Mouse (Mus musculus): Measurements from ENCODE around the gene Adipor1. TPM values are rescaled to one million over a fixed set of nuclear protein-coding genes. Genes with fewer than 3 reads are reported as not detected.
A peak's percentile ranks its signal among the peaks of the same experiment; 100 is the strongest.

Adipor1 gene
- polyA plus RNA-seq, 1 experiment from 2014 or later = 90.3 TPM

- peak within 1 kb of the TSS; percentile 92 for H3K9ac ChIP-seq
- peak within 1 kb of the TSS; percentile 87 for H3K4me3 ChIP-seq
- peak; percentile 92 for ATAC-seq (ENCODE audit: borderline replicate concordance, extremely low read depth, low FRiP score, low TSS enrichment)
- H3K36me3 ChIP-seq = peaks cover 9% of the 10 kb centered on the region
- peak within 1 kb of the TSS; percentile 57 for H3K27ac ChIP-seq
- H3K4me2 ChIP-seq = peak within 1 kb of the TSS; percentile 89
- under 1% methylated on average over 61 of the region's 61 CpGs for WGBS
- no peaks in the 10 kb centered on the region for H3K9me3 ChIP-seq
- no peaks in the 10 kb centered on the region for H3K27me3 ChIP-seq
- H3K4me1 ChIP-seq = peaks cover 7% of the 10 kb centered on the region
These were observed 40.0 kb downstream of the Adipor1 start, which contains the start of gene Klhl12 for GRCm38 (mm10) chr1:134454904-134455824. Gene Klhl12 (plus strand): TSS chr1:134455531.

- peak overlapping the region; percentile 92 for H3K9ac ChIP-seq
- H3K36me3 ChIP-seq = peaks cover 14% of the 10 kb centered on the region
- no peaks in the 10 kb centered on the region for H3K27me3 ChIP-seq
- ATAC-seq (ENCODE audit: borderline replicate concordance, extremely low read depth, low FRiP score, low TSS enrichment) = no peak
- 16% methylated on average over 5 of the region's 5 CpGs for WGBS
- H3K4me3 ChIP-seq = peak overlapping the region; percentile 87
- no peak overlapping the region for H3K27ac ChIP-seq
- peaks cover 7% of the 10 kb centered on the region for H3K4me1 ChIP-seq
- peak overlapping the region; percentile 89 for H3K4me2 ChIP-seq
- no peaks in the 10 kb centered on the region for H3K9me3 ChIP-seq
These were observed 40.9 kb downstream of the Adipor1 start for GRCm38 (mm10) chr1:134456060-134456459.

- H3K4me2 ChIP-seq = no peak overlapping the region
- no peak overlapping the region for H3K27ac ChIP-seq
- H3K9ac ChIP-seq = no peak overlapping the region
- H3K9me3 ChIP-seq = no peaks in the 10 kb centered on the region
- peaks cover 27% of the 10 kb centered on the region for H3K36me3 ChIP-seq
- H3K4me1 ChIP-seq = peaks cover 7% of the 10 kb centered on the region
- no peaks in the 10 kb centered on the region for H3K27me3 ChIP-seq
- no peak overlapping the region for H3K4me3 ChIP-seq
- WGBS = 93% methylated on average over 7 of the region's 7 CpGs
- no peak for ATAC-seq (ENCODE audit: borderline replicate concordance, extremely low read depth, low FRiP score, low TSS enrichment)
These were observed 43.1 kb downstream of the Adipor1 start for GRCm38 (mm10) chr1:134458139-134458727.

GRCm38 (mm10) chr1:134460294-134461284 lies 45.4 kb downstream of the Adipor1 start:
- WGBS = 84% methylated on average over 1 of the region's 1 CpGs
- peaks cover 42% of the 10 kb centered on the region for H3K36me3 ChIP-seq

More at GRCm38 (mm10) chr1:134460294-134461284, 45.4 kb downstream of the Adipor1 start:
- Histone ChIP-seq H3K4me3 (no peak overlapping the region), H3K27ac (no peak overlapping the region), H3K9me3 (no peaks in the 10 kb centered on the region), H3K27me3 (no peaks in the 10 kb centered on the region), H3K9ac (no peak overlapping the region), H3K4me1 (peaks cover 7% of the 10 kb centered on the region), H3K4me2 (no peak overlapping the region)
- no peak for ATAC-seq (ENCODE audit: borderline replicate concordance, extremely low read depth, low FRiP score, low TSS enrichment)

Other genes with a start within 250 kb of the Adipor1 start
- gene Chil1, start 233.2 kb upstream of the Adipor1 start, polyA plus RNA-seq (2015; fragmentation: Nextera tagmentation; extraction: Ambion mirVana) = 0.60 and 1.1 TPM in 2 replicates
- 0.16 and 0.50 TPM in 2 replicates for gene Mybph, start 221.9 kb upstream of the Adipor1 start, polyA plus RNA-seq (2015; fragmentation: Nextera tagmentation; extraction: Ambion mirVana)
- 2.5 and 4.0 TPM in 2 replicates for gene Adora1, start 179.9 kb upstream of the Adipor1 start, polyA plus RNA-seq (2015; fragmentation: Nextera tagmentation; extraction: Ambion mirVana)
- gene Myog, start 125.4 kb upstream of the Adipor1 start, polyA plus RNA-seq (2015; fragmentation: Nextera tagmentation; extraction: Ambion mirVana) = 0.41 and 2.1 TPM in 2 replicates
- 3.0 and 3.1 TPM in 2 replicates for gene Ppfia4, start 82.5 kb upstream of the Adipor1 start, polyA plus RNA-seq (2015; fragmentation: Nextera tagmentation; extraction: Ambion mirVana)
- 91.2 and 93.4 TPM in 2 replicates for gene Tmem183a, start 53.4 kb upstream of the Adipor1 start, polyA plus RNA-seq (2015; fragmentation: Nextera tagmentation; extraction: Ambion mirVana)
- not detected in 2 replicates for gene 4933406M09Rik, start 29.4 kb upstream of the Adipor1 start, polyA plus RNA-seq (2015; fragmentation: Nextera tagmentation; extraction: Ambion mirVana)
- 39.7 and 42.9 TPM in 2 replicates for gene Cyb5r1, start 9.8 kb upstream of the Adipor1 start, polyA plus RNA-seq (2015; fragmentation: Nextera tagmentation; extraction: Ambion mirVana)
- 27.3 and 29.3 TPM in 2 replicates for gene Klhl12, start 40.2 kb downstream of the Adipor1 start, polyA plus RNA-seq (2015; fragmentation: Nextera tagmentation; extraction: Ambion mirVana)
- 34.8 and 39.0 TPM in 2 replicates for gene Rabif, start 79.3 kb downstream of the Adipor1 start, polyA plus RNA-seq (2015; fragmentation: Nextera tagmentation; extraction: Ambion mirVana)
- gene Mgat4e, start 134.3 kb downstream of the Adipor1 start, polyA plus RNA-seq (2015; fragmentation: Nextera tagmentation; extraction: Ambion mirVana) = not detected in 2 replicates
- gene Kdm5b, start 144.8 kb downstream of the Adipor1 start, polyA plus RNA-seq (2015; fragmentation: Nextera tagmentation; extraction: Ambion mirVana) = 50.0 and 50.5 TPM in 2 replicates
- gene Syt2, start 231.3 kb downstream of the Adipor1 start, polyA plus RNA-seq (2015; fragmentation: Nextera tagmentation; extraction: Ambion mirVana) = 0.37 and 0.48 TPM in 2 replicates

Measured in lung, embryonic 15.5 days (tissue).